Mouse (Mus musculus): ENCODE results near the gene Olfr1323.

The Olfr1323 gene

GRCm38 (mm10) chrX:50019259-50019658 lies at the start of gene Olfr1323:
Gene Olfr1323, minus strand, starts transcription at chrX:50019359.
- no peak for DNase-seq (ENCODE audit: low spot score)

GRCm38 (mm10) chrX:50012242-50012641 lies 6.9 kb downstream of the Olfr1323 start:
- no peak for DNase-seq (ENCODE audit: low spot score)
